12 mouse cellular contexts compared by ENCODE assay signal in genomic region chr10:71485063-71485762, GRCm38 (mm10).
DNase-seq lines count a peak whose midpoint lies in the region; ATAC-seq and TF ChIP-seq lines count a peak whose summit lies in the region.
"Had no signal": no experiment of that assay in that cellular context is flagged by ENCODE, and none has a peak within 500 bp of the region (broad histone marks: within the 10 kb centered on the region; RNA-seq: fewer than 3 reads in every experiment).

No protein-coding gene starts in this region.

- WGBS in lung, postnatal 0 days, result 71% methylated on average over 17 of the region's 17 CpGs
- 50% methylated on average over 17 of the region's 17 CpGs for WGBS in hindbrain, embryonic 14.5 days
- 28% methylated on average over 17 of the region's 17 CpGs for WGBS in midbrain, postnatal 0 days

- H3K4me2 ChIP-seq in lung, postnatal 0 days (replicated peaks; ENCODE audit: low read depth, low read length), result no peak overlapping the region
- peak overlapping the region; percentile 29 for H3K4me2 ChIP-seq in hindbrain, embryonic 14.5 days (replicated peaks)
- peak overlapping the region; percentile 33 for H3K4me2 ChIP-seq in midbrain, postnatal 0 days (ENCODE audit: low read depth, low read length, poor library complexity, severe bottlenecking)
- H3K4me2 ChIP-seq: heart, embryonic 15.5 days; limb, embryonic 13.5 days had no signal

- TF ChIP-seq CTCF in lung, postnatal 0 days (IDR thresholded peaks at IDR 0.05), result no peak
- TF ChIP-seq CTCF in midbrain, postnatal 0 days (IDR thresholded peaks at IDR 0.05), result 0 out of 2 replicates have a peak, but pooled peaks have one; percentile 5

- no peak overlapping the region for H3K4me3 ChIP-seq in lung, postnatal 0 days (ENCODE audit: low read depth, low read length)
- H3K4me3 ChIP-seq in hindbrain, embryonic 14.5 days (replicated peaks; ENCODE audit: low read length), result no peak overlapping the region
- 0 out of 2 replicates have a peak overlapping the region, but pooled peaks have one; percentile 5 for H3K4me3 ChIP-seq in midbrain, postnatal 0 days (ENCODE audit: low read depth, low read length)
- H3K4me3 ChIP-seq: heart, embryonic 15.5 days; limb, embryonic 13.5 days had no signal

- H3K9me3 ChIP-seq in lung, postnatal 0 days (ENCODE audit: low read length), result no peaks in the 10 kb centered on the region
- no peaks in the 10 kb centered on the region for H3K9me3 ChIP-seq in hindbrain, embryonic 14.5 days (ENCODE audit: control insufficient read depth, low read length)
- no peaks in the 10 kb centered on the region for H3K9me3 ChIP-seq in midbrain, postnatal 0 days (ENCODE audit: low read length)
- H3K9me3 ChIP-seq: heart, embryonic 15.5 days had no signal

- H3K27ac ChIP-seq in lung, postnatal 0 days (ENCODE audit: low read length), result no peak overlapping the region
- H3K27ac ChIP-seq in hindbrain, embryonic 14.5 days, result no peak overlapping the region
- no peak overlapping the region for H3K27ac ChIP-seq in midbrain, postnatal 0 days (ENCODE audit: low read depth, low read length)
- H3K27ac ChIP-seq: heart, embryonic 15.5 days; limb, embryonic 13.5 days had no signal

- no peak for TF ChIP-seq EP300 in lung, postnatal 0 days (IDR thresholded peaks at IDR 0.05)

- ATAC-seq in lung, postnatal 0 days, result no peak
- peak; percentile 81 for ATAC-seq in hindbrain, embryonic 14.5 days (ENCODE audit: low FRiP score)
- peak; percentile 63; the same call in 1 of the 2 replicates for ATAC-seq in midbrain, postnatal 0 days (ENCODE audit: low FRiP score)

- no peaks in the 10 kb centered on the region for H3K36me3 ChIP-seq in lung, postnatal 0 days (ENCODE audit: insufficient read depth, low read length)
- H3K36me3 ChIP-seq in hindbrain, embryonic 14.5 days (replicated peaks; ENCODE audit: control insufficient read depth, insufficient read depth), result no peaks in the 10 kb centered on the region
- H3K36me3 ChIP-seq in midbrain, postnatal 0 days (ENCODE audit: insufficient read depth, low read length), result no peaks in the 10 kb centered on the region
- H3K36me3 ChIP-seq: heart, embryonic 15.5 days; limb, embryonic 13.5 days had no signal

- peak; percentile 39 to 44 for DNase-seq in cerebellum, postnatal 10 days
- DNase-seq in cerebellum, adult 11-12 months, result no peak
- peak; percentile 14 for DNase-seq in lung, postnatal 10 days
- no peak for DNase-seq in lung, postnatal 0 days (ENCODE audit: low spot score)
- DNase-seq in hindbrain, embryonic 14.5 days (ENCODE audit: low spot score), result peak; percentile 50
- DNase-seq in midbrain, postnatal 0 days (ENCODE audit: low spot score), result peak; percentile 76
- DNase-seq in urinary bladder, adult 18-20 months (ENCODE audit: low spot score in 2 of 2), result no peak
- no peak for DNase-seq in yolk sac, embryonic 10.5 days (ENCODE audit: low spot score)
- DNase-seq: adrenal gland, adult 8-10 months; lung, postnatal 4 days had no signal

- H3K9ac ChIP-seq in lung, postnatal 0 days (replicated peaks; ENCODE audit: low read depth), result no peak overlapping the region
- H3K9ac ChIP-seq in hindbrain, embryonic 14.5 days, result no peak overlapping the region
- no peak overlapping the region for H3K9ac ChIP-seq in midbrain, postnatal 0 days (replicated peaks; ENCODE audit: low read length, poor library complexity, severe bottlenecking)
- H3K9ac ChIP-seq: heart, embryonic 15.5 days; limb, embryonic 13.5 days had no signal

- H3K4me1 ChIP-seq in lung, postnatal 0 days (ENCODE audit: insufficient read depth, low read depth, low read length), result no peaks in the 10 kb centered on the region
- no peaks in the 10 kb centered on the region for H3K4me1 ChIP-seq in hindbrain, embryonic 14.5 days (replicated peaks; ENCODE audit: control insufficient read depth, insufficient read depth, low read length)
- peaks cover 5% of the 10 kb centered on the region; the same call in 1 of the 2 replicates for H3K4me1 ChIP-seq in midbrain, postnatal 0 days (ENCODE audit: insufficient read depth, low read length)
- H3K4me1 ChIP-seq: heart, embryonic 15.5 days; limb, embryonic 13.5 days had no signal

- no peaks in the 10 kb centered on the region for H3K27me3 ChIP-seq in lung, postnatal 0 days (replicated peaks; ENCODE audit: insufficient read depth, low read length)
- no peaks in the 10 kb centered on the region for H3K27me3 ChIP-seq in hindbrain, embryonic 14.5 days (ENCODE audit: control insufficient read depth, insufficient read depth, low read length)
- no peaks in the 10 kb centered on the region for H3K27me3 ChIP-seq in midbrain, postnatal 0 days (ENCODE audit: insufficient read depth, low read length)
- H3K27me3 ChIP-seq: heart, embryonic 15.5 days; limb, embryonic 13.5 days had no signal

Comparison
In these comparisons a context has a peak if more than half of its experiments do, and no peak if none do; other contexts are left out.
1. DNase-seq: peak in cerebellum, postnatal 10 days (2 of 2), lung, postnatal 10 days (single experiment), hindbrain, embryonic 14.5 days (single experiment) and midbrain, postnatal 0 days (single experiment); none in cerebellum, adult 11-12 months (single experiment), lung, postnatal 0 days (single experiment), urinary bladder, adult 18-20 months (0 of 2) and yolk sac, embryonic 10.5 days (single experiment).